ENCODE assay signal across 9 mouse cellular contexts in the genomic region with DNA sequence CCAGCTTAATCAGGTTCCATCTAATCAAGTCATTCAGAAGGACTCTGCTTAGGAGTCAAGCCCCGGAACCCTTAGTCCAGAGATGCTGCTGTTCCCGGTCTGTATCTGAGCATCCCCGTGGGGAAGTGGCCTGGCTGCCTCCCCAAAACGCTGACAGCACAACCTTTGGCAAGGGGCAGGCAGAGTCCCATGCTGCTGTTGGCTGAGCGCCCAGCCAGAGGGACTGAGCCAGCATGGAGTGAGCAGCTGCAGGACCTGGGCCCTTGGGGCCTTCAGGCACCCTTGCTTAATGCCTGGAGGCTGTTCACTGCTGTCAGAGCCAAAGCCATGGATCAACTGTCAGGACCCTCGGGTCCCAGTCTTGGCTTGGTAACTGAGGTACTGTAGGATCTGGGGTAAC. TPM values are rescaled to one million over a fixed set of nuclear protein-coding genes. Genes with fewer than 3 reads are reported as not detected.
DNase-seq lines count a peak whose midpoint lies in the region; ATAC-seq lines count a peak whose summit lies in the region.
"Had no signal": no experiment of that assay in that cellular context is flagged by ENCODE, and none has a peak within 500 bp of the region (broad histone marks: within the 10 kb centered on the region; RNA-seq: fewer than 3 reads in every experiment).

No protein-coding gene starts in this region.

- H3K36me3 ChIP-seq in heart, embryonic 12.5 days = no peaks in the 10 kb centered on the region

- 42% methylated on average over 6 of the region's 6 CpGs for WGBS in heart, embryonic 12.5 days

- no peak overlapping the region for H3K4me3 ChIP-seq in heart, embryonic 12.5 days

- 0 out of 2 replicates have a peak, but pooled peaks have one; percentile 9 for ATAC-seq in heart, embryonic 12.5 days (ENCODE audit: insufficient number of reproducible peaks, low FRiP score)
- ATAC-seq in activated CD4-positive, CD25-positive, alpha-beta regulatory T cell, adult 4 months = no peak

- no peak overlapping the region for H3K27ac ChIP-seq in heart, embryonic 12.5 days (ENCODE audit: poor library complexity, severe bottlenecking)
- H3K27ac ChIP-seq: macrophage had no signal

- H3K9me3 ChIP-seq in heart, embryonic 12.5 days (replicated peaks) = no peaks in the 10 kb centered on the region

- peaks cover 46% of the 10 kb centered on the region for H3K4me1 ChIP-seq in heart, embryonic 12.5 days (replicated peaks)

- H3K9ac ChIP-seq in heart, embryonic 12.5 days = no peak overlapping the region

- 0 out of 2 replicates have a peak, but pooled peaks cover 3% of the 10 kb centered on the region for H3K27me3 ChIP-seq in heart, embryonic 12.5 days (replicated peaks)

- peak; percentile 18 for DNase-seq in retina, adult 2 months (ENCODE audit: low read depth, low spot score)
- no peak for DNase-seq in retina, embryonic 14.5 days (ENCODE audit: low spot score)
- peak; percentile 92 to 95 for DNase-seq in cerebellum, postnatal 10 days
- DNase-seq in layer of hippocampus, adult 18-20 months (ENCODE audit: low spot score in 2 of 2) = peak; percentile 57 to 76
- peak; percentile 82 for DNase-seq in lung, postnatal 14 days
- peak; percentile 77 for DNase-seq in urinary bladder, postnatal 14 days (ENCODE audit: low spot score)

- no peak overlapping the region for H3K4me2 ChIP-seq in heart, embryonic 12.5 days

RNA-seq across cellular contexts. Expression of a gene that starts 28.7 kb away (rescaled TPM):
- polyA plus RNA-seq in heart, embryonic 12.5 days (2016; fragmentation: Nextera tagmentation; extraction: Ambion mirVana) = 164 and 167 TPM in 2 replicates
- 10 to 100 TPM; 24.9 TPM for total RNA-seq in layer of hippocampus, adult 18-20 months (2021)
- polyA plus RNA-seq in activated CD4-positive, CD25-positive, alpha-beta regulatory T cell, adult 4 months (2017; shearing (Covaris generic)) = 100 to 1,000 TPM in 1 of 2 experiments, 10 to 100 TPM in 1; 62.4 to 108 TPM

RNA-seq across cellular contexts. Expression of a gene that starts 37.6 kb away (rescaled TPM):
- 8.1 and 8.2 TPM in 2 replicates for polyA plus RNA-seq in heart, embryonic 12.5 days (2016; fragmentation: Nextera tagmentation; extraction: Ambion mirVana)
- total RNA-seq in layer of hippocampus, adult 18-20 months (2021) = 10 to 100 TPM; 43.5 to 46.4 TPM
- 10 to 100 TPM; 18.9 TPM for polyA plus RNA-seq in activated CD4-positive, CD25-positive, alpha-beta regulatory T cell, adult 4 months (2017; shearing (Covaris generic))

RNA-seq across cellular contexts. Expression of a gene that starts 58.2 kb away (rescaled TPM):
- 6.8 and 7.4 TPM in 2 replicates for polyA plus RNA-seq in heart, embryonic 12.5 days (2016; fragmentation: Nextera tagmentation; extraction: Ambion mirVana)
- total RNA-seq in layer of hippocampus, adult 18-20 months (2021) = 10 to 100 TPM; 38.9 to 41.7 TPM
- polyA plus RNA-seq in activated CD4-positive, CD25-positive, alpha-beta regulatory T cell, adult 4 months (2017; shearing (Covaris generic)) = under 1 TPM in 1 of 2 experiments, not detected in 1; 0.34 TPM
